Mouse (Mus musculus) heart, adult 2 months (tissue): ENCODE results near the gene Atn1. TPM values are rescaled to one million over a fixed set of nuclear protein-coding genes. Genes with fewer than 3 reads are reported as not detected.
A peak's percentile ranks its signal among the peaks of the same experiment; 100 is the strongest.

Experiments used
- DNase-seq, 2 experiments: peaks; one replicate each; pipeline ENCODE4 v3.0.0; 2021
- H3K27ac ChIP-seq: fragments of 200-600 bp; 2 replicates; pipeline ENCODE4 v1.8.1; 2022
- H3K27me3 ChIP-seq: fragments of 200-500 bp; 2 replicates; pipeline ENCODE4 v1.6.1; 2012; ENCODE audit warnings: mild to moderate bottlenecking, low read length, inconsistent platforms, mixed read lengths; ENCODE audit not compliant: control insufficient read depth, insufficient read depth
- H3K36me3 ChIP-seq: fragments of 200-500 bp; 2 replicates; pipeline ENCODE4 v1.6.1; 2012; ENCODE audit warnings: low read length, inconsistent platforms; ENCODE audit not compliant: control insufficient read depth, insufficient read depth
- H3K4me1 ChIP-seq: fragments of 200-500 bp; 2 replicates; pipeline ENCODE4 v1.6.1; 2011; ENCODE audit warnings: low read length; ENCODE audit not compliant: control insufficient read depth, insufficient read depth
- H3K4me3 ChIP-seq: fragments of 200-600 bp; 2 replicates; pipeline ENCODE4 v1.8.1; 2022
- H3K79me2 ChIP-seq: fragments of 200-500 bp; replicated peaks from 2 replicates; pipeline ENCODE4 v1.6.1; 2012; ENCODE audit warnings: mild to moderate bottlenecking, inconsistent platforms, low read length, moderate library complexity, mixed read lengths; ENCODE audit not compliant: control insufficient read depth, insufficient read depth
- H3K9ac ChIP-seq: fragments of 200-500 bp; 2 replicates; pipeline ENCODE4 v1.6.1; 2012; ENCODE audit warnings: low read depth, mild to moderate bottlenecking, control low read depth, inconsistent platforms, low read length, mixed read lengths
- CTCF ChIP-seq: fragments of 200-600 bp; IDR thresholded peaks from 2 replicates; pipeline ENCODE4 v1.8.1; 2022; ENCODE audit warnings: antibody characterized with exemption, mild to moderate bottlenecking, moderate library complexity
- EP300 ChIP-seq: fragments of 200-500 bp; IDR thresholded peaks from 2 replicates; pipeline ENCODE4 v1.6.1; 2011; ENCODE audit warnings: low read depth, low read length, control low read depth; ENCODE audit not compliant: insufficient read depth
- POLR2A ChIP-seq: fragments of 200-500 bp; IDR thresholded peaks from 2 replicates; pipeline ENCODE4 v1.6.1; 2011; ENCODE audit warnings: mild to moderate bottlenecking, low read depth, low read length, control low read depth; ENCODE audit not compliant: insufficient read depth
- WGBS: fragments of 180-500 bp; shearing (Covaris S2); methylation state at CpG from one replicate; pipeline ENCODE4 v1.1.7; 2018; 5-methylcytosine and 5-hydroxymethylcytosine counted together
- intact Hi-C: fragments of 180-260 bp; cut with DNase I; formaldehyde crosslinking; loops from one replicate; pipeline ENCODE4 v1.15.1; 2025
- polyA plus RNA-seq: library from polyadenylated mRNA; depleted of rRNA; stranded (reverse); fragments of >200 nt; gene quantifications from 2 replicates; pipeline ENCODE4 v1.2.3, GENCODE M21; 2012
- total RNA-seq, 2 experiments: library from RNA; stranded (reverse); gene quantifications; 2 replicates each; pipeline ENCODE4 v1.2.3; 2021

Gene Atn1
- total and polyA plus RNA-seq, 3 experiments: 32.8 to 47.8 (median 44.3) TPM

DNA sequence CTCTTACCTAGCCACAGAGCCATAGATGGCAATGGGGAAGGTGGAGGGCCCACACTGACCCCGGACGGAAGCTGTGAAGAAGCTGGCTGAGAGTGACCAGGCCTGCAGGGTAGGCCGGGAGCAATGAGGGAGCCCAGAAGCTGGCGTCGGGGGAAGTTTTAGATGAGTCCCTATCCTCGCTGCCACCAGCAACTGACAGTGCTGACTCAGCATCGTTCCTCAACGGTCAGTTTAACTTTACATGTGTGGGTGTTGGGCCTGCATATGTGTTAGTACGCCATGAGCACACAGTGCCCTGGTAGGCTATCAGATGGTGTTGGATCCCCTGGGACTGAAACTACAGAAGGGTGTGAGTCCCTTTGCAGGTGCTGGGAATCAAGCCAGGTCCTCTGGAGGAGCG lies 31.9 kb downstream of the Atn1 start:
- WGBS: 81% methylated on average over 10 of the region's 10 CpGs
- no peak overlapping the region for H3K27ac ChIP-seq
- TF ChIP-seq POLR2A (no peak), EP300 (no peak), CTCF (no peak)

GRCm38 (mm10) chr6:124723541-124723940 lies 32.8 kb downstream of the Atn1 start:
- no peak overlapping the region for H3K4me3 ChIP-seq
- intact Hi-C loops: no loop called here
- no peaks in the 10 kb centered on the region; the same call in 1 of the 2 replicates for H3K4me1 ChIP-seq
- DNase-seq: no peak
- no peaks in the 10 kb centered on the region for H3K36me3 ChIP-seq
- no peak overlapping the region for H3K27ac ChIP-seq
- no peak overlapping the region for H3K9ac ChIP-seq
- no peaks in the 10 kb centered on the region for H3K79me2 ChIP-seq
- WGBS: 46% methylated on average over 8 of the region's 8 CpGs
- H3K27me3 ChIP-seq: no peaks in the 10 kb centered on the region
- TF ChIP-seq POLR2A (no peak), CTCF (no peak), EP300 (no peak)

More for the DNA sequence above, 31.9 kb downstream of the Atn1 start:
- Histone ChIP-seq H3K4me3 (no peak overlapping the region), H3K4me1 (no peaks in the 10 kb centered on the region; the same call in 1 of the 2 replicates), H3K9ac (no peak overlapping the region), H3K79me2 (no peaks in the 10 kb centered on the region), H3K27me3 (no peaks in the 10 kb centered on the region), H3K36me3 (no peaks in the 10 kb centered on the region)
- intact Hi-C loops: no loop called here
- no peak for DNase-seq

DNA sequence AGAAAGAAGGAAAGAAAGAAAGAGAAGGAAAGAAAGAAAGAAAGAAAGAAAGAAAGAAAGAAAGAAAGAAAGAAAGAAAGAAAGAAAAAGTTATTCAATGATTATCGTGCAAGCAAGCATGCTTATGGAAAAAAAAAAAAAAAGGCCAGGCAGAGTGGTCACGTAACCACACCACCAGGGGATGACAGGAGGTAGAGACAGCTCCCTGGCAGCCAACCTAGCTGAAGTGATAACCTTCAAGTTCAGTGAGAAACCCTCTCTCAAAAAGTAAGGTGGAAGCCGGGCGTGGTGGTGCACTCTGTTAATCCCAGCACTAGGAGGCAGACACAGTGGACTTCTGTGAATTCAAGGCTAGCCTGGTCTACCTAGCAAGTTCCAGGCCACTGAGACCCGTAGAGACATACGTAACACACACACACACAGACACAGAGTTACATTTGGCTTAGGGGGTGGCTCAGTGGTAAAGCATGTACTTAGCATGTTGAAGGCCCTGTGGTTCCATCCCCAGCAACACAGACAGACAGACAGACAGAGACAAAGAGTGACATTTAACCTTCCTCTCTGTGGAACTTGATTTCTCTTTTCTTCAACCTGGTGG lies 33.3 kb downstream of the Atn1 start:
- peak; percentile 20 for TF ChIP-seq CTCF
- TF ChIP-seq POLR2A: no peak
- no peak overlapping the region for H3K9ac ChIP-seq
- H3K27me3 ChIP-seq: no peaks in the 10 kb centered on the region
- intact Hi-C loops: no loop called here
- no peak overlapping the region for H3K27ac ChIP-seq
- no peaks in the 10 kb centered on the region for H3K79me2 ChIP-seq
- DNase-seq: no peak
- H3K4me3 ChIP-seq: no peak overlapping the region
- no peaks in the 10 kb centered on the region; the same call in 1 of the 2 replicates for H3K4me1 ChIP-seq
- WGBS: 63% methylated on average over 6 of the region's 6 CpGs
- no peaks in the 10 kb centered on the region for H3K36me3 ChIP-seq

DNA sequence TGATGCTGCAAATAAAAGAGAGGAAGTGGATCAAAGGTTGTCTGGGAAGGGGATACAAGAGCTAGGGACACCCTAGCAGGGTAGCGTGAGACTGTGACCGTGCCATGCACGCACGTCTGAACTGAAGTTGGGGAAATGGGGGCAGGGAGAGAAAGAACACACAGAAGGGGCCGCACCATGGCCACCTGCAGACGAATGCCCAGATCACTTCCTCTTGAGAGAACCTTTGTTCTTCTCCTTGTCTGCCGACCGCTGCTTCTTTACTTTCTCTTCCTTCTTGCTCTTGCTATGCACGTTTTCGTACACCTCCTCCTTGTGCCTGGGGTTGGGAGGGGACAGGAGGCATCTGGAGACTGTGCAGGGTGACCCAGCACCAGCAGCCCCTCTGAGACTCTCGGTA lies 35.4 kb downstream of the Atn1 start:
- Histone ChIP-seq H3K27ac (no peak overlapping the region), H3K27me3 (no peaks in the 10 kb centered on the region), H3K36me3 (no peaks in the 10 kb centered on the region), H3K9ac (no peak overlapping the region), H3K4me1 (no peaks in the 10 kb centered on the region; the same call in 1 of the 2 replicates), H3K4me3 (no peak overlapping the region), H3K79me2 (no peaks in the 10 kb centered on the region)
- intact Hi-C loops: no loop called here
- 64% methylated on average over 11 of the region's 11 CpGs for WGBS
- no peak for DNase-seq
- TF ChIP-seq EP300: no peak
- no peak for TF ChIP-seq CTCF
- TF ChIP-seq POLR2A: no peak

DNA sequence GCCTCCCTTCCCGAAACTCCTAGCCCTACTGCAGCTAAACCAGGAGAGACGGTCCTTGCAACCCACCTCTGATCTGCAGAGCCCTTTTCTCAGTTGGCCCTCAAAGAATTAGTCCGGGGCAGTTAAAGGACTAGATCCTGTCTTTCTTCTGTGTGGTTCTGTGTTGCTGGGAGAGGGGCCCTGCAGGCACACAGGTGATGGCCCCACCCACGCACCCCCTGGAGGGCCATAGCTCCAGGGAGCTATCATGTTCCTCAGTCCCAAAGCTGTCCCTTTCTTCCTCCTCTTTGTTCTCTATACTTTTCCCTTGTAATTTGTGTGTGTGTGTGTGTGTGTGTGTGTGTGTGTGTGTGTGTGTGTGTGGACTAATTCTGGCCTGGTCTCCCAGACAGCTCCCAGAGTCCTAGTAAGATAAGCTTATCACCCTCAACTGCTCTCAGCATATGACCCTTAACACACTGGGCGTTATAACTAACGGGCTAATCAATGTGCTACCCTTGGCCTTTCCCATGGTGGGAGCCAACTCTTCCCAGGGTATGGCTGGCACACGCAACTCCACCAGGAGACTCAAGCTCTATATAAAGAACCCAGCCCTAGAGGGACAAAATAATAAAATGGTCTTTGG lies 36.9 kb downstream of the Atn1 start:
- Histone ChIP-seq H3K9ac (no peak overlapping the region), H3K36me3 (no peaks in the 10 kb centered on the region), H3K79me2 (no peaks in the 10 kb centered on the region), H3K4me3 (no peak overlapping the region), H3K27me3 (no peaks in the 10 kb centered on the region), H3K27ac (peak overlapping the region; percentile 47; the same call in 1 of the 2 replicates), H3K4me1 (no peaks in the 10 kb centered on the region; the same call in 1 of the 2 replicates)
- WGBS: 60% methylated on average over 7 of the region's 7 CpGs
- no peak for DNase-seq
- no peak for TF ChIP-seq POLR2A
- no peak for TF ChIP-seq CTCF
- no peak for TF ChIP-seq EP300
- intact Hi-C loops: no loop called here

- no peaks in the 10 kb centered on the region for H3K36me3 ChIP-seq
- no peak for DNase-seq
- TF ChIP-seq EP300: no peak
- no peak for TF ChIP-seq POLR2A
- no peak for TF ChIP-seq CTCF
- H3K27me3 ChIP-seq: no peaks in the 10 kb centered on the region
- H3K4me1 ChIP-seq: no peaks in the 10 kb centered on the region; the same call in none of the 2 replicates
- no peak overlapping the region for H3K4me3 ChIP-seq
- H3K27ac ChIP-seq: no peak overlapping the region
- 80% methylated on average over 16 of the region's 16 CpGs for WGBS
- peaks cover 2% of the 10 kb centered on the region; the same call in 1 of the 2 replicates for H3K79me2 ChIP-seq
- intact Hi-C loops: no loop called here
- no peak overlapping the region for H3K9ac ChIP-seq
These were observed 37.6 kb downstream of the Atn1 start for GRCm38 (mm10) chr6:124718703-124719102.
